Mouse (Mus musculus) megakaryocyte-erythroid progenitor cell, adult 5-6 weeks (primary cell): ENCODE measurements around the gene Pnrc2. TPM values are rescaled to one million over a fixed set of nuclear protein-coding genes. Genes with fewer than 3 reads are reported as not detected.

Experiments
- ATAC-seq: replicated peaks from 2 replicates; pipeline ENCODE4 v1.8.0; 2016; ENCODE audit warnings: mild to moderate bottlenecking, inconsistent platforms; ENCODE audit not compliant: severe bottlenecking, poor library complexity, low FRiP score, low TSS enrichment
- total RNA-seq, 2 experiments: library from RNA; stranded (forward) in 1 of 2; stranded (reverse) in 1 of 2; fragments of 200-1000, 215-1000 nt in 1 of 2; fragments of >200 nt in 1 of 2; fragmentation: Nextera tagmentation in 1 of 2; gene quantifications; 2 replicates each; pipeline ENCODE4 v1.2.3; 2014 to 2017

Gene Pnrc2
- total RNA-seq, 2 experiments from 2014 or later: 128 to 145 TPM

GRCm38 (mm10) chr4:135874564-135875535, 1.2 kb upstream of the Pnrc2 start:
- no peak for ATAC-seq

GRCm38 (mm10) chr4:135872589-135873391, 860 bp downstream of the Pnrc2 start:
- no peak for ATAC-seq

- no peak for ATAC-seq
These were observed 1.6 kb downstream of the Pnrc2 start for GRCm38 (mm10) chr4:135872015-135872414.

- ATAC-seq: no peak
These were observed 3.2 kb downstream of the Pnrc2 start for GRCm38 (mm10) chr4:135870227-135871023.

- ATAC-seq: no peak
These were observed 4.7 kb downstream of the Pnrc2 start for GRCm38 (mm10) chr4:135868996-135869395.

GRCm38 (mm10) chr4:135857597-135858186, 16.0 kb downstream of the Pnrc2 start:
- no peak for ATAC-seq

GRCm38 (mm10) chr4:135856223-135857091, 17.2 kb downstream of the Pnrc2 start:
- no peak for ATAC-seq

- ATAC-seq: peak; percentile 76
These were observed 18.0 kb downstream of the Pnrc2 start, which contains the start of gene Srsf10 for GRCm38 (mm10) chr4:135855536-135856222. TSS of gene Srsf10 (plus strand) at chr4:135855747.

GRCm38 (mm10) chr4:135855080-135855479, 18.6 kb downstream of the Pnrc2 start:
- ATAC-seq: no peak

GRCm38 (mm10) chr4:135854630-135855029, 19.0 kb downstream of the Pnrc2 start:
- no peak for ATAC-seq

- no peak for ATAC-seq
These were observed 19.6 kb downstream of the Pnrc2 start for GRCm38 (mm10) chr4:135853987-135854546.

GRCm38 (mm10) chr4:135851942-135852341, 21.7 kb downstream of the Pnrc2 start:
- ATAC-seq: peak; percentile 32; the same call in 1 of the 2 replicates

GRCm38 (mm10) chr4:135850411-135851095, 23.1 kb downstream of the Pnrc2 start:
- peak; percentile 85 for ATAC-seq

- ATAC-seq: no peak
These were observed 26.1 kb downstream of the Pnrc2 start for GRCm38 (mm10) chr4:135847581-135847980.

GRCm38 (mm10) chr4:135844400-135844799, 29.2 kb downstream of the Pnrc2 start:
- ATAC-seq: no peak

GRCm38 (mm10) chr4:135839293-135840011, 34.2 kb downstream of the Pnrc2 start:
- ATAC-seq: no peak
